9 mouse cellular contexts compared by ENCODE assay signal in genomic region chr11:30471187-30471586, GRCm38 (mm10). TPM values are rescaled to one million over a fixed set of nuclear protein-coding genes. Genes with fewer than 3 reads are reported as not detected.
A peak's percentile ranks its signal among the peaks of the same experiment; 100 is the strongest.
DNase-seq lines count a peak whose midpoint lies in the region; ATAC-seq and TF ChIP-seq lines count a peak whose summit lies in the region.
"Had no signal": no experiment of that assay in that cellular context is flagged by ENCODE, and none has a peak within 500 bp of the region (broad histone marks: within the 10 kb centered on the region; RNA-seq: fewer than 3 reads in every experiment).

No protein-coding gene starts in this region.

- no peaks in the 10 kb centered on the region for H3K36me3 ChIP-seq in liver, embryonic 11.5 days (ENCODE audit: control insufficient read depth, insufficient read depth, low read length)
- H3K36me3 ChIP-seq in forebrain, embryonic 13.5 days (ENCODE audit: poor library complexity, severe bottlenecking): no peaks in the 10 kb centered on the region
- no peaks in the 10 kb centered on the region for H3K36me3 ChIP-seq in intestine, postnatal 0 days (ENCODE audit: control insufficient read depth, insufficient read depth)
- no peaks in the 10 kb centered on the region for H3K36me3 ChIP-seq in neural tube, embryonic 13.5 days

- H3K9me3 ChIP-seq in liver, embryonic 11.5 days (ENCODE audit: control insufficient read depth, low read length): no peaks in the 10 kb centered on the region
- no peaks in the 10 kb centered on the region for H3K9me3 ChIP-seq in forebrain, embryonic 13.5 days (replicated peaks)
- H3K9me3 ChIP-seq in intestine, postnatal 0 days (ENCODE audit: control insufficient read depth): no peaks in the 10 kb centered on the region
- no peaks in the 10 kb centered on the region for H3K9me3 ChIP-seq in neural tube, embryonic 13.5 days

- DNase-seq in liver, embryonic 11.5 days (ENCODE audit: low spot score): no peak
- DNase-seq in liver: no peak
- DNase-seq in urinary bladder, postnatal 10 days (ENCODE audit: low spot score): no peak
- DNase-seq in gastrocnemius, adult 8-10 months (ENCODE audit: low spot score in 2 of 2): no peak

- TF ChIP-seq CTCF in intestine, postnatal 0 days (IDR thresholded peaks at IDR 0.05; ENCODE audit: low read depth): no peak

- no peak overlapping the region for H3K27ac ChIP-seq in liver, embryonic 11.5 days (ENCODE audit: low read depth, low read length)
- H3K27ac ChIP-seq in forebrain, embryonic 13.5 days: peak overlapping the region; percentile 15
- no peak overlapping the region; the same call in 1 of the 2 replicates for H3K27ac ChIP-seq in intestine, postnatal 0 days (ENCODE audit: low read depth, low read length)
- peak overlapping the region; percentile 68 for H3K27ac ChIP-seq in neural tube, embryonic 13.5 days (replicated peaks)

- 71% methylated on average over 8 of the region's 8 CpGs for WGBS in liver, embryonic 11.5 days
- 65% methylated on average over 8 of the region's 8 CpGs for WGBS in forebrain, embryonic 13.5 days
- 62% methylated on average over 8 of the region's 8 CpGs for WGBS in intestine, postnatal 0 days
- 72% methylated on average over 8 of the region's 8 CpGs for WGBS in neural tube, embryonic 13.5 days

- H3K4me1 ChIP-seq in liver, embryonic 11.5 days (replicated peaks; ENCODE audit: control insufficient read depth, insufficient read depth, low read length): no peaks in the 10 kb centered on the region
- peaks cover 17% of the 10 kb centered on the region for H3K4me1 ChIP-seq in forebrain, embryonic 13.5 days
- 0 out of 2 replicates have a peak, but pooled peaks cover 4% of the 10 kb centered on the region for H3K4me1 ChIP-seq in intestine, postnatal 0 days (replicated peaks; ENCODE audit: control insufficient read depth, insufficient read depth, low read length)
- H3K4me1 ChIP-seq in neural tube, embryonic 13.5 days (replicated peaks): peaks cover 13% of the 10 kb centered on the region

- H3K4me3 ChIP-seq in liver, embryonic 11.5 days (ENCODE audit: low read depth, low read length): no peak overlapping the region
- peak overlapping the region; percentile 52 for H3K4me3 ChIP-seq in forebrain, embryonic 13.5 days
- H3K4me3 ChIP-seq in intestine, postnatal 0 days (ENCODE audit: low read depth, low read length): peak overlapping the region; percentile 40
- H3K4me3 ChIP-seq in neural tube, embryonic 13.5 days: peak overlapping the region; percentile 47; the same call in 1 of the 2 replicates

- no peak overlapping the region for H3K9ac ChIP-seq in liver, embryonic 11.5 days (ENCODE audit: low read depth, low read length)
- H3K9ac ChIP-seq in forebrain, embryonic 13.5 days: 0 out of 2 replicates have a peak overlapping the region, but pooled peaks have one; percentile 71
- H3K9ac ChIP-seq in intestine, postnatal 0 days (ENCODE audit: low read depth, low read length): no peak overlapping the region
- peak overlapping the region; percentile 65; the same call in 1 of the 2 replicates for H3K9ac ChIP-seq in neural tube, embryonic 13.5 days

- H3K27me3 ChIP-seq in liver, embryonic 11.5 days (replicated peaks; ENCODE audit: control insufficient read depth, insufficient read depth, low read length): no peaks in the 10 kb centered on the region
- H3K27me3 ChIP-seq in forebrain, embryonic 13.5 days: no peaks in the 10 kb centered on the region
- H3K27me3 ChIP-seq in intestine, postnatal 0 days (replicated peaks; ENCODE audit: control insufficient read depth, insufficient read depth, low read length): no peaks in the 10 kb centered on the region
- H3K27me3 ChIP-seq in neural tube, embryonic 13.5 days: no peaks in the 10 kb centered on the region

- ATAC-seq in liver, embryonic 11.5 days (replicated peaks; ENCODE audit: low FRiP score): no peak
- peak; percentile 34 for ATAC-seq in forebrain, embryonic 13.5 days
- ATAC-seq in intestine, postnatal 0 days: no peak
- peak; percentile 60 for ATAC-seq in neural tube, embryonic 13.5 days (ENCODE audit: low read depth)
- ATAC-seq in megakaryocyte-erythroid progenitor cell, adult 5-6 weeks (replicated peaks; ENCODE audit: low FRiP score, low TSS enrichment, poor library complexity, severe bottlenecking): no peak

- H3K4me2 ChIP-seq in liver, embryonic 11.5 days: peak overlapping the region; percentile 70; the same call in 1 of the 2 replicates
- H3K4me2 ChIP-seq in forebrain, embryonic 13.5 days: peak overlapping the region; percentile 76
- H3K4me2 ChIP-seq in intestine, postnatal 0 days (replicated peaks; ENCODE audit: low read depth): 0 out of 2 replicates have a peak overlapping the region, but pooled peaks have one; percentile 81
- H3K4me2 ChIP-seq in neural tube, embryonic 13.5 days: peak overlapping the region; percentile 68

RNA-seq across cellular contexts. Expression of gene 4930505A04Rik, which starts 0.4 kb away (rescaled TPM):
- not detected in 2 replicates for polyA plus RNA-seq in liver, embryonic 11.5 days (2014; fragmentation: Nextera tagmentation; extraction: Ambion mirVana)
- not detected in 2 replicates for polyA plus RNA-seq in forebrain, embryonic 13.5 days (2015; fragmentation: Nextera tagmentation; extraction: Ambion mirVana)
- polyA plus RNA-seq in intestine, postnatal 0 days (2015; fragmentation: Nextera tagmentation; extraction: Ambion mirVana): not detected in 2 replicates
- polyA plus RNA-seq in neural tube, embryonic 13.5 days (2015; fragmentation: Nextera tagmentation; extraction: Ambion mirVana): not detected in 2 replicates
- not detected for total RNA-seq in gastrocnemius, adult 8-10 months (2022)
- total RNA-seq in megakaryocyte-erythroid progenitor cell, adult 5-6 weeks (2014; fragmentation: Nextera tagmentation): not detected in 2 replicates
- not detected in 2 replicates for total RNA-seq in megakaryocyte-erythroid progenitor cell, adult 5-6 weeks (2017)
- total RNA-seq: gastrocnemius, adult 18-20 months had no signal

Comparison
In these comparisons a context has a peak if more than half of its experiments do, and no peak if none do; other contexts are left out.
1. ATAC-seq: peak in forebrain, embryonic 13.5 days (single experiment) and neural tube, embryonic 13.5 days (single experiment); none in liver, embryonic 11.5 days (single experiment), intestine, postnatal 0 days (single experiment) and megakaryocyte-erythroid progenitor cell, adult 5-6 weeks (single experiment).
2. H3K27ac ChIP-seq: peak in forebrain, embryonic 13.5 days (single experiment) and neural tube, embryonic 13.5 days (single experiment); none in liver, embryonic 11.5 days (single experiment) and intestine, postnatal 0 days (single experiment).
3. H3K9ac ChIP-seq: peak in forebrain, embryonic 13.5 days (single experiment) and neural tube, embryonic 13.5 days (single experiment); none in liver, embryonic 11.5 days (single experiment) and intestine, postnatal 0 days (single experiment).
4. Peak in every context shown above with its lines, with median percentiles within 50 percentile points of each other: H3K4me2 ChIP-seq.